Mouse (Mus musculus) T-helper 1 cell (primary cell): ENCODE results near the gene Gm9944.

Source experiments
- in situ Hi-C: fragments of 300-600 bp; cut with MboI, MseI; formaldehyde crosslinking; loops from one replicate; pipeline ENCODE4 v1.15.1; 2025; ENCODE audit warnings: high pct_unique_total_duplicates

Gene Gm9944

GRCm38 (mm10) chr4:144453217-144453616 lies at the start of gene Gm9944:
Gene Gm9944 (minus strand): TSS chr4:144453317.
- in situ Hi-C loops = no loop called here

GRCm38 (mm10) chr4:144493331-144493730 lies 40.2 kb upstream of the Gm9944 start:
- in situ Hi-C loops = no loop called here

- in situ Hi-C loops = no loop called here
Observed at GRCm38 (mm10) chr4:144468091-144468490, 15.0 kb upstream of the Gm9944 start.

GRCm38 (mm10) chr4:144465206-144465605 lies 12.1 kb upstream of the Gm9944 start:
- in situ Hi-C loops = no loop called here

- in situ Hi-C loops = no loop called here
Observed at GRCm38 (mm10) chr4:144463656-144464055, 10.5 kb upstream of the Gm9944 start, which contains the start of gene Aadacl3. Gene Aadacl3 (minus strand): TSS chr4:144463756.

- in situ Hi-C loops = no loop called here
Observed at GRCm38 (mm10) chr4:144448546-144448945, 4.6 kb downstream of the Gm9944 start.

GRCm38 (mm10) chr4:144441582-144441981 lies 11.5 kb downstream of the Gm9944 start:
- in situ Hi-C loops = no loop called here

- in situ Hi-C loops = no loop called here
Observed at GRCm38 (mm10) chr4:144441095-144441494, 12.0 kb downstream of the Gm9944 start.

GRCm38 (mm10) chr4:144438672-144439071 lies 14.4 kb downstream of the Gm9944 start, which contains the start of gene 1700012P22Rik:
Gene 1700012P22Rik (minus strand): TSS chr4:144438772.
- in situ Hi-C loops = no loop called here

GRCm38 (mm10) chr4:144433216-144433615 lies 19.9 kb downstream of the Gm9944 start:
- in situ Hi-C loops = no loop called here

- in situ Hi-C loops = no loop called here
Observed at GRCm38 (mm10) chr4:144430723-144431122, 22.4 kb downstream of the Gm9944 start.

GRCm38 (mm10) chr4:144428868-144429267 lies 24.2 kb downstream of the Gm9944 start:
- in situ Hi-C loops = no loop called here

GRCm38 (mm10) chr4:144424590-144424989 lies 28.5 kb downstream of the Gm9944 start:
- in situ Hi-C loops = no loop called here

- in situ Hi-C loops = no loop called here
Observed at GRCm38 (mm10) chr4:144420644-144421043, 32.5 kb downstream of the Gm9944 start.

- in situ Hi-C loops = no loop called here
Observed at GRCm38 (mm10) chr4:144408290-144408689, 44.8 kb downstream of the Gm9944 start, which contains the start of gene Pramef12. Gene Pramef12 (minus strand): TSS chr4:144408464.

GRCm38 (mm10) chr4:144406261-144406660 lies 46.9 kb downstream of the Gm9944 start:
- in situ Hi-C loops = no loop called here

- in situ Hi-C loops = no loop called here
Observed at GRCm38 (mm10) chr4:144404456-144405086, 48.5 kb downstream of the Gm9944 start.
